Mouse (Mus musculus) stomach, embryonic 14.5 days (tissue): Measurements from ENCODE around the gene Ppcdc. TPM values are rescaled to one million over a fixed set of nuclear protein-coding genes. Genes with fewer than 3 reads are reported as not detected.

ENCODE experiments used
- ATAC-seq: fragments of 200-750 bp; cut with Nextera tagmentation; 2 replicates; pipeline ENCODE4 v1.8.0; 2017; ENCODE audit warnings: low read depth, moderate TSS enrichment; ENCODE audit not compliant: insufficient number of reproducible peaks, insufficient read depth, low FRiP score
- H3K27ac ChIP-seq: fragments of 300-500 bp; sonication (generic); 2 replicates; pipeline ENCODE4 v1.5.1; 2014; ENCODE audit warnings: mild to moderate bottlenecking, low read length, moderate library complexity, mixed read lengths
- H3K27me3 ChIP-seq: fragments of 300-500 bp; sonication (generic); 2 replicates; pipeline ENCODE4 v1.6.1; 2014; ENCODE audit warnings: low read length, control low read depth, mixed read lengths; ENCODE audit not compliant: control insufficient read depth, insufficient read depth
- H3K36me3 ChIP-seq: fragments of 300-500 bp; sonication (generic); 2 replicates; pipeline ENCODE4 v1.6.1; 2014; ENCODE audit warnings: mild to moderate bottlenecking, control low read depth, low read length, moderate library complexity, mixed read lengths; ENCODE audit not compliant: control insufficient read depth, insufficient read depth
- H3K4me1 ChIP-seq: fragments of 300-500 bp; sonication (generic); 2 replicates; pipeline ENCODE4 v1.6.1; 2014; ENCODE audit warnings: low read length, control low read depth, mixed read lengths; ENCODE audit not compliant: control insufficient read depth, insufficient read depth
- H3K4me2 ChIP-seq: fragments of 300-500 bp; sonication (generic); replicated peaks from 2 replicates; pipeline ENCODE4 v1.6.1; 2014; ENCODE audit warnings: low read depth, low read length, control low read depth
- H3K4me3 ChIP-seq: fragments of 300-500 bp; sonication (generic); 2 replicates; pipeline ENCODE4 v1.5.1; 2014; ENCODE audit warnings: low read depth, low read length, control low read depth
- H3K9ac ChIP-seq: fragments of 300-500 bp; sonication (generic); replicated peaks from 2 replicates; pipeline ENCODE4 v1.6.1; 2014; ENCODE audit warnings: low read depth, mild to moderate bottlenecking, control low read depth, low read length, moderate library complexity, mixed read lengths
- H3K9me3 ChIP-seq: fragments of 300-500 bp; sonication (generic); 2 replicates; pipeline ENCODE4 v1.6.1; 2016; ENCODE audit warnings: low read depth, low read length, control low read depth; ENCODE audit not compliant: control insufficient read depth
- WGBS: fragments of 180-500 bp; shearing (Covaris S2); extraction: QIAGEN DNeasy Blood & Tissue Kit; methylation state at CpG from one replicate; pipeline ENCODE4 v1.1.7; 2014; 5-methylcytosine and 5-hydroxymethylcytosine counted together
- polyA plus RNA-seq: library from polyadenylated mRNA; unstranded; fragments of >200 nt; fragmentation: Nextera tagmentation; extraction: Ambion mirVana; gene quantifications from 2 replicates; pipeline ENCODE4 v1.2.1, GENCODE M21; 2014

Gene Ppcdc
- polyA plus RNA-seq, 1 experiment from 2014 or later: 32.7 TPM

GRCm38 (mm10) chr9:57459707-57460106 is 19.8 kb upstream of the Ppcdc start:
- H3K9ac ChIP-seq: no peak overlapping the region
- no peaks in the 10 kb centered on the region for H3K9me3 ChIP-seq
- H3K4me3 ChIP-seq: no peak overlapping the region
- ATAC-seq: no peak
- H3K27ac ChIP-seq: no peak overlapping the region
- 97% methylated on average over 2 of the region's 2 CpGs for WGBS
- H3K4me1 ChIP-seq: no peaks in the 10 kb centered on the region
- no peaks in the 10 kb centered on the region for H3K27me3 ChIP-seq
- no peaks in the 10 kb centered on the region for H3K36me3 ChIP-seq
- H3K4me2 ChIP-seq: no peak overlapping the region

- Histone ChIP-seq H3K4me2 (no peak overlapping the region), H3K9me3 (no peaks in the 10 kb centered on the region), H3K9ac (no peak overlapping the region), H3K27ac (no peak overlapping the region), H3K4me1 (no peaks in the 10 kb centered on the region), H3K4me3 (no peak overlapping the region), H3K36me3 (peaks cover 5% of the 10 kb centered on the region; the same call in 1 of the 2 replicates), H3K27me3 (no peaks in the 10 kb centered on the region)
- 86% methylated on average over 4 of the region's 4 CpGs for WGBS
- ATAC-seq: no peak
Observed at GRCm38 (mm10) chr9:57453516-57453915, 13.6 kb upstream of the Ppcdc start.

- Histone ChIP-seq H3K27ac (no peak overlapping the region), H3K4me1 (no peaks in the 10 kb centered on the region), H3K27me3 (no peaks in the 10 kb centered on the region), H3K4me2 (no peak overlapping the region), H3K4me3 (no peak overlapping the region), H3K9me3 (no peaks in the 10 kb centered on the region), H3K9ac (no peak overlapping the region), H3K36me3 (peaks cover 5% of the 10 kb centered on the region; the same call in 1 of the 2 replicates)
- 76% methylated on average over 8 of the region's 8 CpGs for WGBS
- no peak for ATAC-seq
Observed at GRCm38 (mm10) chr9:57452624-57453462, 12.9 kb upstream of the Ppcdc start.

- Histone ChIP-seq H3K27ac (no peak overlapping the region), H3K4me3 (no peak overlapping the region), H3K4me2 (no peak overlapping the region), H3K4me1 (no peaks in the 10 kb centered on the region), H3K9ac (no peak overlapping the region), H3K27me3 (no peaks in the 10 kb centered on the region), H3K9me3 (no peaks in the 10 kb centered on the region), H3K36me3 (peaks cover 5% of the 10 kb centered on the region; the same call in 1 of the 2 replicates)
- ATAC-seq: no peak
- 62% methylated on average over 1 of the region's 1 CpGs for WGBS
Observed at GRCm38 (mm10) chr9:57449715-57450114, 9.8 kb upstream of the Ppcdc start.

GRCm38 (mm10) chr9:57440620-57441019 is 696 bp upstream of the Ppcdc start:
- H3K9me3 ChIP-seq: no peaks in the 10 kb centered on the region
- H3K9ac ChIP-seq: no peak overlapping the region
- no peak overlapping the region for H3K4me2 ChIP-seq
- H3K27me3 ChIP-seq: no peaks in the 10 kb centered on the region
- no peak overlapping the region for H3K27ac ChIP-seq
- no peak overlapping the region for H3K4me3 ChIP-seq
- ATAC-seq: no peak
- H3K36me3 ChIP-seq: peaks cover 4% of the 10 kb centered on the region
- 86% methylated on average over 1 of the region's 1 CpGs for WGBS
- H3K4me1 ChIP-seq: 0 out of 2 replicates have a peak, but pooled peaks cover 7% of the 10 kb centered on the region

- Histone ChIP-seq H3K27me3 (no peaks in the 10 kb centered on the region), H3K4me1 (0 out of 2 replicates have a peak, but pooled peaks cover 7% of the 10 kb centered on the region), H3K27ac (no peak overlapping the region), H3K4me3 (peak overlapping the region; percentile 45), H3K36me3 (peaks cover 4% of the 10 kb centered on the region), H3K9me3 (no peaks in the 10 kb centered on the region), H3K4me2 (peak overlapping the region; percentile 72), H3K9ac (peak overlapping the region; percentile 63; the same call in 1 of the 2 replicates)
- WGBS: 33% methylated on average over 7 of the region's 7 CpGs
- no peak for ATAC-seq
Observed at GRCm38 (mm10) chr9:57439083-57439482, 841 bp downstream of the Ppcdc start.

- 69% methylated on average over 10 of the region's 10 CpGs for whole genome bisulfite sequencing
- H3K4me1 ChIP-seq: peaks cover 13% of the 10 kb centered on the region
- no peak overlapping the region for H3K4me3 ChIP-seq
- H3K27me3 ChIP-seq: no peaks in the 10 kb centered on the region
- no peaks in the 10 kb centered on the region; the same call in 1 of the 2 replicates for H3K36me3 ChIP-seq
- no peaks in the 10 kb centered on the region for H3K9me3 ChIP-seq
- H3K9ac ChIP-seq: no peak overlapping the region
- no peak for ATAC-seq
- H3K4me2 ChIP-seq: no peak overlapping the region
- H3K27ac ChIP-seq: no peak overlapping the region
Observed at GRCm38 (mm10) chr9:57437896-57438614, 1.9 kb downstream of the Ppcdc start.

- H3K4me3 ChIP-seq: no peak overlapping the region
- H3K4me1 ChIP-seq: peaks cover 20% of the 10 kb centered on the region
- H3K27me3 ChIP-seq: no peaks in the 10 kb centered on the region
- H3K36me3 ChIP-seq: no peaks in the 10 kb centered on the region
- ATAC-seq: no peak
- WGBS: 85% methylated on average over 5 of the region's 5 CpGs
- H3K9ac ChIP-seq: no peak overlapping the region
- no peaks in the 10 kb centered on the region for H3K9me3 ChIP-seq
- no peak overlapping the region for H3K4me2 ChIP-seq
- no peak overlapping the region for H3K27ac ChIP-seq
Observed at GRCm38 (mm10) chr9:57436166-57436565, 3.8 kb downstream of the Ppcdc start.
